Mouse (Mus musculus) hindbrain, embryonic 12.5 days (tissue): ENCODE data around the gene Ccz1. TPM values are rescaled to one million over a fixed set of nuclear protein-coding genes. Genes with fewer than 3 reads are reported as not detected.
A peak's percentile ranks its signal among the peaks of the same experiment; 100 is the strongest.

Experiments
- ATAC-seq: fragments of 200-750 bp; cut with Nextera tagmentation; 2 replicates; pipeline ENCODE4 v1.8.0; 2017; ENCODE audit warnings: moderate TSS enrichment; ENCODE audit not compliant: low FRiP score
- H3K27ac ChIP-seq: fragments of 300-500 bp; sonication (generic); 2 replicates; pipeline ENCODE4 v1.5.1; 2016; ENCODE audit warnings: mild to moderate bottlenecking
- H3K27me3 ChIP-seq: fragments of 300-500 bp; sonication (generic); 2 replicates; pipeline ENCODE4 v1.6.1; 2016; ENCODE audit warnings: mild to moderate bottlenecking
- H3K36me3 ChIP-seq: fragments of 300-500 bp; sonication (generic); 2 replicates; pipeline ENCODE4 v1.6.1; 2016; ENCODE audit warnings: mild to moderate bottlenecking
- H3K4me1 ChIP-seq: fragments of 300-500 bp; sonication (generic); 2 replicates; pipeline ENCODE4 v1.6.1; 2016
- H3K4me2 ChIP-seq: fragments of 300-500 bp; sonication (generic); replicated peaks from 2 replicates; pipeline ENCODE4 v1.6.1; 2016; ENCODE audit warnings: mild to moderate bottlenecking
- H3K4me3 ChIP-seq: fragments of 300-500 bp; sonication (generic); 2 replicates; pipeline ENCODE4 v1.5.1; 2016; ENCODE audit warnings: mild to moderate bottlenecking
- H3K9ac ChIP-seq: fragments of 300-500 bp; sonication (generic); 2 replicates; pipeline ENCODE4 v1.6.1; 2016; ENCODE audit warnings: mild to moderate bottlenecking, moderate library complexity
- H3K9me3 ChIP-seq: fragments of 300-500 bp; sonication (generic); replicated peaks from 2 replicates; pipeline ENCODE4 v1.6.1; 2016; ENCODE audit warnings: mild to moderate bottlenecking
- WGBS: fragments of 180-500 bp; shearing (Covaris S2); methylation state at CpG from one replicate; pipeline ENCODE4 v1.1.7; 2016; 5-methylcytosine and 5-hydroxymethylcytosine counted together
- polyA plus RNA-seq: library from polyadenylated mRNA; unstranded; fragments of >200 nt; fragmentation: Nextera tagmentation; extraction: Ambion mirVana; gene quantifications from 2 replicates; pipeline ENCODE4 v1.2.1, GENCODE M21; 2016

The Ccz1 gene
- polyA plus RNA-seq, 1 experiment from 2014 or later: 99.4 TPM

- no peaks in the 10 kb centered on the region for H3K27me3 ChIP-seq
- ATAC-seq: no peak
- no peak overlapping the region for H3K9ac ChIP-seq
- H3K4me2 ChIP-seq: no peak overlapping the region
- 93% methylated on average over 11 of the region's 11 CpGs for WGBS
- H3K4me1 ChIP-seq: no peaks in the 10 kb centered on the region
- peaks cover 95% of the 10 kb centered on the region for H3K36me3 ChIP-seq
- H3K27ac ChIP-seq: no peak overlapping the region
- no peaks in the 10 kb centered on the region for H3K9me3 ChIP-seq
- H3K4me3 ChIP-seq: no peak overlapping the region
Measured at GRCm38 (mm10) chr5:143990086-143990485, 24.6 kb downstream of the Ccz1 start.

DNA sequence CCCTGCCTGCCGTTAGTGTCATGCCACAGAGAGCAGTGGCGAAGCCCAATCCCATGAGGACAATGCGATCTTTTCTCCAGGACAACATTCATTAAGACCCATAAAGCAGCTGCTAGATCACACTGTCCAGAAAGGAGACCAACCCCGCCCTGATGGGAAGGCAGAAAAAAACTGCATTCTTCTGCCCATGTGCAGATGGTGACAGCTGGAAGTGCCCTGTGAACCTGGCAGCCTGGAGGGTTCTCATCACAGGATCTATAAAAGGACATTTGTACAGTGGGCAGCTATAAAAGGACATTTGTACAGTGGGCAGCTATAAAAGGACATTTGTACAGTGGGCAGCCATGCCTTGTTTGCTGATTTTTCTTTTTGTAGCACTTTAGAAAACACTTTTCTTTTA lies 25.6 kb downstream of the Ccz1 start:
- no peak overlapping the region for H3K27ac ChIP-seq
- H3K36me3 ChIP-seq: peaks cover 92% of the 10 kb centered on the region
- ATAC-seq: no peak

DNA sequence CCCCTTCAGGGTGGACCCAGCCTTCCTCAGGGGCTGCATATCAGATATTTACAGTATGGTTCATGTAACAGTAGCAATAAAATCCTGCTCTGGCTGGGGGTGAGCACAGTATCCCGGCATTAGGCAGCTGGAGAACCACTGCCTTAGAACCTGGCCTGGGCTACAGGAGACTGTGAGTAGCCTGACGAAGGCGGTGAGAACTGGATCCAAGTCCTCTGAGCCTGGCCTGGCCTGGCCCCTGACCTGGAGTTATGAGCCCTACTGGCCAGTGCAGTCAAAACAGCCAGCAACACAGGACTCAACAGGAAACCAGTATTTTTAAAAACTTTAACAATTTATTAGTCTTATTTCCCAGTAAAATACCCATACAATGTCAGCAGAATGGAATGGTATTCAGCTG lies 27.1 kb downstream of the Ccz1 start:
- no peak for ATAC-seq
- WGBS: 94% methylated on average over 3 of the region's 3 CpGs
- peaks cover 85% of the 10 kb centered on the region for H3K36me3 ChIP-seq
- no peak overlapping the region for H3K27ac ChIP-seq
- H3K4me3 ChIP-seq: no peak overlapping the region
- H3K9ac ChIP-seq: no peak overlapping the region
- H3K27me3 ChIP-seq: no peaks in the 10 kb centered on the region
- no peaks in the 10 kb centered on the region for H3K9me3 ChIP-seq
- no peak overlapping the region for H3K4me2 ChIP-seq
- H3K4me1 ChIP-seq: no peaks in the 10 kb centered on the region

More for the DNA sequence above, 25.6 kb downstream of the Ccz1 start:
- Histone ChIP-seq H3K4me3 (no peak overlapping the region), H3K9me3 (no peaks in the 10 kb centered on the region), H3K4me2 (no peak overlapping the region), H3K4me1 (no peaks in the 10 kb centered on the region), H3K9ac (no peak overlapping the region), H3K27me3 (no peaks in the 10 kb centered on the region)
- 74% methylated on average over 4 of the region's 4 CpGs for WGBS

DNA sequence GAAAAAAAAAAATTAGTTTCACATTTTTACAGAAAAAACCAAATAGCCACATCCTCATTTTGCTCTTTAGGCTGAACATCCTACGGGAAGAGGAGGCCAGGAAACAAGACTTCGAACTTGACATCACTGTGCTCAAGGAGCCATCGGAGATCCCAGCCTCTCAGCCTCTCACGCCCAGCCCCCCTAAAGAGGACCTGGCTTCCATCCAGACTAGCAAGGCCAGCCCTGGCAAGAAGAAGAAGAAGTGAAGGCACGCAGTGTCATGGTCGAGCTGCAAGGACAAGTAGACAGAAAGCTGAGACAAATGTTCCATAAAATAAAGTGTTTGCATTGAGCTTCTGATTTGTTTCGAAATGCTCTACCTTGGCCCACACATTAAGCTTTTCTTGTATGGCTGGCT lies 29.3 kb downstream of the Ccz1 start:
- 92% methylated on average over 7 of the region's 7 CpGs for WGBS
- H3K9me3 ChIP-seq: no peaks in the 10 kb centered on the region

DNA sequence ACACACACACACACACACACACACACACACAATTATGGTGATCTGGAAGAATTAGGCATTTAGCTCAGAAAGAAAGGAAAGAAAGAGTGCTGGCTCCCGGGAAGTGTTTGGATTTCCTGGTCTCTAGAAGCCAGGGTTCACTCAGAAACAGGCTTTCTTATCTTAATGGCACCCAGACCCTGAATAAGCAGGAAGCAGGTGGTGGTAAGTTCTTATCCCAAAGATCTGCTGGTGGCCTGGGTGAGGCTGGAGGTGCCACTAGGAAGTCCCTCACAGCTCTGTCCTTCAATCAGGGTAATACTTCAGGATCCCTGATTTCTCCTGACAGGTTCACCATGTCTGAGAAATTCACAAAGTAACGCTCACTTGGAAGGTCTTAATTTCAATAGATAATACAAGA lies 32.3 kb downstream of the Ccz1 start:
- WGBS: 75% methylated on average over 2 of the region's 2 CpGs
- Histone ChIP-seq H3K9me3 (no peaks in the 10 kb centered on the region), H3K36me3 (peaks cover 33% of the 10 kb centered on the region), H3K9ac (no peak overlapping the region), H3K27ac (no peak overlapping the region), H3K4me2 (no peak overlapping the region), H3K4me3 (no peak overlapping the region), H3K27me3 (no peaks in the 10 kb centered on the region), H3K4me1 (peaks cover 9% of the 10 kb centered on the region)
- no peak for ATAC-seq

More for the DNA sequence above, 29.3 kb downstream of the Ccz1 start:
- H3K9ac ChIP-seq: no peak overlapping the region
- H3K4me1 ChIP-seq: peaks cover 8% of the 10 kb centered on the region
- H3K4me3 ChIP-seq: no peak overlapping the region
- ATAC-seq: no peak
- H3K4me2 ChIP-seq: no peak overlapping the region
- no peaks in the 10 kb centered on the region for H3K27me3 ChIP-seq
- H3K36me3 ChIP-seq: peaks cover 63% of the 10 kb centered on the region
- no peak overlapping the region for H3K27ac ChIP-seq

GRCm38 (mm10) chr5:143980858-143981257 lies 33.8 kb downstream of the Ccz1 start:
- no peak for ATAC-seq
- H3K9ac ChIP-seq: no peak overlapping the region
- H3K27ac ChIP-seq: no peak overlapping the region

DNA sequence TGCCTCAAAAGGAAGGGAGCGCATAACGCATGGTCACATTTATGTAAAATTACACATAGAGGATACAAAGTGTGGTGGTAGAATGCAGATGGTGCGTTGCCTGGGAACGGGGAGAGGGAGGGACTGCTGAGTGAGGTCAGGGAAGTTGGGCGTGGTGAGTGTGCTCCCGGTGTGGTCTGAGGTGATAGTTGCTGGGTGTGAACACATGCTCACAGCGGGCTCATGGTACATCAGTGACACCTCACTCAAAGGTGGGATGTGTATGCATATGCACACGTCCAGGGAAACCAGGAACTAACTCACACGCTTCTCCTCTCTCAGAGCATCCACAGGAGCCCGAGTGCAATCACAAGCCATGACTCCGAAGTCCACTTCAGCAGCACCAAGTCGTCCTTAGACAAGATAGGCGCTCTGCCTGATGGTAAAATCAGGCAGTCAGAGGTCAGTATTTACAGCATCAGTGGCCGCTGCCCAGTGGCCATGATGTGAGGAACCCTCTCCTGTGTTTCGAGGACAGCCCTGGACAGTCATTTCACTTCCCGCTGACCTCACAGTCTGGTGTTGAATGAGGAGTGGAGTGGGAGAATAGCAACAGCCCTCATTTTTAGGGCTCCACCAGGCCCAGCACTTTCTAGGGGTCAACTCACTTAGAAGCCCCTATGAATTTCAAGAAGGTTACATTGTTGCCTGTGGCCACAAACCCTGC lies 37.8 kb downstream of the Ccz1 start:
- no peaks in the 10 kb centered on the region for H3K9me3 ChIP-seq
- H3K4me2 ChIP-seq: no peak overlapping the region
- H3K27me3 ChIP-seq: no peaks in the 10 kb centered on the region
- peaks cover 9% of the 10 kb centered on the region for H3K4me1 ChIP-seq
- WGBS: 78% methylated on average over 16 of the region's 16 CpGs
- no peak overlapping the region for H3K9ac ChIP-seq
- H3K4me3 ChIP-seq: no peak overlapping the region
- H3K36me3 ChIP-seq: no peaks in the 10 kb centered on the region
- ATAC-seq: no peak
- no peak overlapping the region for H3K27ac ChIP-seq

More at GRCm38 (mm10) chr5:143980858-143981257, 33.8 kb downstream of the Ccz1 start:
- WGBS: 32% methylated on average over 9 of the region's 9 CpGs
- H3K9me3 ChIP-seq: no peaks in the 10 kb centered on the region
- no peak overlapping the region for H3K4me3 ChIP-seq
- H3K36me3 ChIP-seq: peaks cover 20% of the 10 kb centered on the region
- H3K27me3 ChIP-seq: no peaks in the 10 kb centered on the region
- H3K4me2 ChIP-seq: no peak overlapping the region
- H3K4me1 ChIP-seq: peaks cover 9% of the 10 kb centered on the region

DNA sequence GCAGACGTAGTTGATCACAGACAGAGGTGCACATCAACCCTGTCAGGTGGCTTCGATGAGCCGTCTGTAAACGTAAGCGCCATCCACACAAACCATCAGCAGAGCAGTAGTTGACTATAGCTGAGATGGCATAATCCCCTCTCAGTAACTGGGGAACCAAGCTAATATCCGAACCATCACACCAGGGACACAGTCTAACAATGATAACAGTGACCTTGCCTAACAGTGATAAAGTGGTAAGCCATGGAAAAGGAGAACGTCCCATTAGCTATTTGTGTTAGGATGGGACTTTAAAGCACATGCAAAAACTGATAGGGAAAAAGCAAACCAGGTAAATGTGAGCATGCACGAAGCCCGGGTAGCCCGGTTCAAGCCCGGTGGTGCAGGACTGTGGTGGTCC lies 38.4 kb downstream of the Ccz1 start:
- WGBS: 89% methylated on average over 11 of the region's 11 CpGs
- Histone ChIP-seq H3K36me3 (no peaks in the 10 kb centered on the region), H3K27me3 (no peaks in the 10 kb centered on the region), H3K4me1 (peaks cover 9% of the 10 kb centered on the region), H3K4me3 (no peak overlapping the region), H3K27ac (no peak overlapping the region), H3K9ac (no peak overlapping the region), H3K9me3 (no peaks in the 10 kb centered on the region), H3K4me2 (no peak overlapping the region)
- no peak for ATAC-seq

DNA sequence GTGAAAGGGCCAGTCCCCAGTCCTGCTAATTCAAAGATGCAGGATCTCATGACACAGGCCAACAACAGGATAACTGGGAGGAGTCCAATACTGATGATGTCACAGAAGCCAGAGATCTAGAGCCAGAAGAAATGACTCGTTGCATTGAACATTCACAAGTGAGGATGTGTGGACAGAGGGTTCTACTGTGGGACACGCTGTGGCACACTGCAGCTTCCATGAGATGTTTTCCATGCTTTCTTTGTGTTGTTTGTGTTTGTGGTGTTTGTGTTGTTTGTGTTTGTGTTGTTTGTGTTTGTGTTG lies 39.1 kb downstream of the Ccz1 start:
- ATAC-seq: peak; percentile 13; the same call in 1 of the 2 replicates
- Histone ChIP-seq H3K9ac (no peak overlapping the region), H3K36me3 (no peaks in the 10 kb centered on the region), H3K4me3 (no peak overlapping the region), H3K27ac (no peak overlapping the region), H3K27me3 (no peaks in the 10 kb centered on the region), H3K4me1 (peaks cover 3% of the 10 kb centered on the region; the same call in 1 of the 2 replicates), H3K4me2 (no peak overlapping the region), H3K9me3 (no peaks in the 10 kb centered on the region)
- 83% methylated on average over 2 of the region's 2 CpGs for WGBS

GRCm38 (mm10) chr5:143974931-143975630 lies 39.6 kb downstream of the Ccz1 start:
- Histone ChIP-seq H3K9ac (no peak overlapping the region), H3K4me2 (no peak overlapping the region), H3K9me3 (no peaks in the 10 kb centered on the region), H3K27ac (no peak overlapping the region), H3K4me3 (no peak overlapping the region), H3K27me3 (no peaks in the 10 kb centered on the region), H3K36me3 (no peaks in the 10 kb centered on the region), H3K4me1 (no peaks in the 10 kb centered on the region)
- ATAC-seq: peak; percentile 46; the same call in 1 of the 2 replicates
- WGBS: 52% methylated on average over 4 of the region's 4 CpGs

DNA sequence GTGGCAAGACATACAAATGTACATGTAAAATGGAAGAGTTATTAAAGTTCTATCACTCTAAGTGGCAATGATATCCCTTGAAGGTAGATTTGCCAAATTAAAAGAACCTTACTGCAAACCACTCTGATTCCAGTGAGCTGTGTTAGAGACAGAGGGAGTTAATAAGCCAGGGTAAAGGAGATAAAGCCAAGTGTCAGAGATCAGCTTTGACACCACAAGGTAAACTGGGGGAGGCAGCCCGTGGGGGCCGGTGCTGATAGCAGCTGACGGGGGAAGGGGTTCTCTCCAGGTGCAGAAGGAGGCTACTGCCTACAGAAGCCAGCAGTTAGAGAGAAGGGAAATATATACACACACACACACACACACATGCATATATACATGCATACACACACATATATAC lies 42.0 kb downstream of the Ccz1 start:
- no peak overlapping the region for H3K27ac ChIP-seq
- H3K4me1 ChIP-seq: no peaks in the 10 kb centered on the region
- no peak overlapping the region for H3K4me3 ChIP-seq
- H3K36me3 ChIP-seq: no peaks in the 10 kb centered on the region
- no peak overlapping the region for H3K9ac ChIP-seq
- H3K27me3 ChIP-seq: no peaks in the 10 kb centered on the region
- 77% methylated on average over 3 of the region's 3 CpGs for WGBS
- no peak for ATAC-seq
- H3K4me2 ChIP-seq: no peak overlapping the region
- no peaks in the 10 kb centered on the region for H3K9me3 ChIP-seq

DNA sequence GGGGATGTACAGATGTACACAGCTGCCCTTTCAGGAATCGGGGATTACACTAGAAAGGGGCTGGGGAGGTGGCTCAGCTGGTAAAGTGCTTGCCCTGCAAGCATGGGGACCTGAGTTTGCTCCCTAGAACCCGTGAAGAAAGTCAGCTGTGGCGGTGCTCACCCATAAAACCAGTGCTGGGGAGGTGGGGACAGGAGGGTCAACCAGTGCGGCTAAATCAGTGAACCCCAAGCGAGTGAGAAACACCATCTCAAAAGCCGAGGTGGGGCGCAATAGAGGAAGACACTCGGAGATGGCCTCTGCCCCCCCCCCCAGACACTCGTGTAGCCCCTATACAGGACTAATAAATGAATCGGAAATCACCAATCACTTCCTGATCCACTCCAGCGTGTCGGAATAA lies 48.0 kb downstream of the Ccz1 start:
- no peak for ATAC-seq
- no peak overlapping the region for H3K27ac ChIP-seq
- WGBS: 89% methylated on average over 12 of the region's 12 CpGs

More for the DNA sequence above, 48.0 kb downstream of the Ccz1 start:
- H3K9ac ChIP-seq: no peak overlapping the region
- no peaks in the 10 kb centered on the region for H3K9me3 ChIP-seq
- no peaks in the 10 kb centered on the region for H3K36me3 ChIP-seq
- no peak overlapping the region for H3K4me3 ChIP-seq
- no peaks in the 10 kb centered on the region for H3K4me1 ChIP-seq
- no peak overlapping the region for H3K4me2 ChIP-seq
- H3K27me3 ChIP-seq: no peaks in the 10 kb centered on the region
